Mouse (Mus musculus) layer of hippocampus, postnatal 25 days (tissue): ENCODE data around the gene Gm11492. TPM values are rescaled to one million over a fixed set of nuclear protein-coding genes. Genes with fewer than 3 reads are reported as not detected.

Source experiments
- DNase-seq, 2 experiments: peaks; one replicate each; pipeline ENCODE4 v3.0.0; 2022; ENCODE audit warnings: mixed read lengths in 2 of 2, low spot score in 1 of 2; ENCODE audit errors: extremely low spot score in 1 of 2
- total RNA-seq, 2 experiments: library from RNA; stranded (reverse); gene quantifications; 2 replicates each; pipeline ENCODE4 v1.2.3; 2021

Gm11492 gene
- total RNA-seq, 2 experiments from 2014 or later, result not detected

GRCm38 (mm10) chr11:87596492-87596891 is 30.0 kb downstream of the Gm11492 start:
- DNase-seq, result no peak

GRCm38 (mm10) chr11:87597061-87597460 is 30.6 kb downstream of the Gm11492 start:
- no peak for DNase-seq

- no peak for DNase-seq
Measured at GRCm38 (mm10) chr11:87599395-87600089, 33.1 kb downstream of the Gm11492 start.

- DNase-seq, result no peak
Measured at GRCm38 (mm10) chr11:87600322-87600853, 33.9 kb downstream of the Gm11492 start.

DNA sequence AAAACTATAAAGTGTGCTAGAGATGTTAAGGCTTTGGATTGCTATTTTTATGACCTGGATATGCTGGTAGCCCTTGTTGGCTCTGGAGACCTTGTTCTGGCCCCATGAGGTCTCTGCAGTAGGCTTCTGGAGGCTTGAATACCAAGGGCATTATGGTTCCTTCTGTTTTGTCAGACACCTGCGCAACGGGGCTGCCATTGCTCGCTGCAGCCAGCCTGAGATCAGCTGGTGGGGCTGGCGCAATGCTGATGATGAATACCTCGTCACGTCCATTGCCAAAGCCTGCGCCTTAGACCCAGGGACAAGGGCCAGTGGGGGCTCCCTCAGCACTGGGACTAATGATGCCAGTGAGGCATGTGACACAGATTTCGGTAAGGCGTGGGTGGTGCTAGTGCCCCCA is 35.8 kb downstream of the Gm11492 start:
- no peak for DNase-seq

DNA sequence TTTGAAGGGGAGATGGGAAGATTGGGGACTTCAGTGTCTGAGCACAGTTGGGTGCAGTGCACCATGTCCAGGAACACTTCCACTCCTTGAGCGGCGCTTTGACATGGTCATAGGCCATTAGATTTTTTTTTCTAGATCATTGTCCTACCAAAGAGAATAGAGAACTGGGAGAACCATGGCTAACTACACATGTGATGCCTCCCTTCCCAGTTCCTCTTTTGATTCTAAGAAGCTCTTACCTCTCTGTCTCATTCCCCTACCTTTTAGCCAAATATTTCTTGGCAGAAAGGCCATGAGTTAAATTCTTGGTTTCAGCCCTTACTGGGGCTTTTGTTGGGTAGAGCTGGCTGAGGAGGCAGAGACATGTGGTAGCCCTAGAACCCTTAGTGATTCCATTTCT is 37.1 kb downstream of the Gm11492 start:
- no peak for DNase-seq

DNA sequence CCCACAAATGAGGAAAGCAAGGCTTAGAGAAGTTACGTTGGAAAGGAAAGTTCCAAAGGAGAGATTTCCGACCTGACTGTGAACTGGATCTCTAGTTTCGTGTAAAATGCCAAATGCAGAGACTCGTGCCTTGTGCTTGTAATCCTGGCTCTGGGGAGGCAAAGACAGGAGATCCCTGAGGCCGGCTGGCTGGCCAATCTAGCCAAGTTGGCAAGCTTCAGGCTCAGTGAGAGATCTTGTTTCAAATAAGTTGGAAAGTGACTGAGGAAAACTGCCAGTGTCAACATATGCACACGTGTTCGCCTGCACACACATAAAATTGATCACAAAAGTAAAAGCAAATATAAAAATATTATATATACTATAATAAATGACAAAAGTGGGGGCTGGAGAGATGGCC is 42.8 kb downstream of the Gm11492 start:
- DNase-seq, result no peak

- no peak for DNase-seq
Measured at GRCm38 (mm10) chr11:87611547-87611946, 45.1 kb downstream of the Gm11492 start.

- no peak for DNase-seq
Measured at GRCm38 (mm10) chr11:87613972-87614371, 47.5 kb downstream of the Gm11492 start.

GRCm38 (mm10) chr11:87615551-87615950 is 49.1 kb downstream of the Gm11492 start:
- DNase-seq, result no peak

- no peak for DNase-seq
Measured at GRCm38 (mm10) chr11:87615952-87616351, 49.5 kb downstream of the Gm11492 start.

DNA sequence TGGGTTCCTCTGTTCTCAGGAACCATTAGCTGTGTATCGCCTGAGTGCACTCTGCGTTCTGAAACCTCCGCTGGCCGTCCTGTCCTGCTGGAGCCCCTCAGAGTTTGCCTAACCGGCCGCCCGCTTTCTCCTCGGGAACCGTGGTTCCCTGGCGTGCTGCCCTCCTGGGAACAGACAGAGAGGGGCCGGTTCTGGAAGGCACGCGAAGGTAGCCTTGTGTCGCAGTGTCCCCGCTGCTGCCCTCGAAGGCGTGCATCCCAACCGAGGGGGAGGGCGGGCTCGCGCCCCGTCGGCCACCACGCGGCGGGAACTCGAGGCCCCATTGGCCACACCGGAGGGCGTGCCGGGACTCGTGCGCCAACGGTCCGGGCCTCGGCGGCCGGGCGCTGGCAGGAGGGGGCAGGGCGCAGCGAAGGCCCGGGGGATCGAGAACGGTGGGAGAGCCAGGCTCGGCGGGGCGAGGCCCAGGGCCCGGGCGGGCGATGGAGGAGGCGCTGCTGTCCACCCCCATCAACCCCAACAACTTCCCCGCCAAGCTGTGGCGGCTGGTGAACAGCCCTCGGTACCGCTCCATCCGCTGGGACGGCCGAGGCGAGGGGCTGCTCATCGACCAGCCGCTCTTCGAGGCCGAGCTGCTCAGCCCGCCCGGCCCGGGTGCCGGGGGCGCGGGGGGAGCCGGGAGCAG is 50.5 kb downstream of the Gm11492 start, which contains the start of gene Hsf5:
Gene Hsf5, plus strand, starts transcription at position 375 of the 685 bp plus-strand sequence.
- DNase-seq, result no peak

- no peak for DNase-seq
Measured at GRCm38 (mm10) chr11:87617606-87618005, 51.2 kb downstream of the Gm11492 start.

Other genes starting within 250 kb of the Gm11492 start
- gene Ppm1e, start 207.6 kb upstream of the Gm11492 start, total RNA-seq, result 100 to 1,000 TPM; 265 to 273 TPM
- 1 to 10 TPM; 3.5 to 4.4 TPM for gene Rad51c, start 161.7 kb upstream of the Gm11492 start, total RNA-seq
- gene Tex14, start 161.6 kb upstream of the Gm11492 start, total RNA-seq, result under 1 TPM; 0.37 to 0.82 TPM
- gene Sept4, start 2.2 kb downstream of the Gm11492 start, total RNA-seq, result 100 to 1,000 TPM; 165 to 186 TPM
- 10 to 100 TPM; 72.8 to 89.7 TPM for gene Mtmr4, start 25.5 kb downstream of the Gm11492 start, total RNA-seq
- under 1 TPM; 0.32 to 0.35 TPM for gene Hsf5, start 50.5 kb downstream of the Gm11492 start, total RNA-seq
- 1 to 10 TPM; 1.6 to 2.8 TPM for gene Rnf43, start 96.1 kb downstream of the Gm11492 start, total RNA-seq
- gene Supt4a, start 170.9 kb downstream of the Gm11492 start, total RNA-seq, result 10 to 100 TPM; 65.7 to 81.0 TPM
- gene Tspoap1, start 193.9 kb downstream of the Gm11492 start, total RNA-seq, result 100 to 1,000 TPM; 128 to 163 TPM
- gene Mpo, start 226.9 kb downstream of the Gm11492 start, total RNA-seq, result under 1 TPM; 0.14 to 0.17 TPM